10 mouse cellular contexts compared by ENCODE assay signal in genomic region chr16:33600216-33600615, GRCm38 (mm10).
DNase-seq lines count a peak whose midpoint lies in the region; ATAC-seq and TF ChIP-seq lines count a peak whose summit lies in the region.
"Had no signal": no experiment of that assay in that cellular context is flagged by ENCODE, and none has a peak within 500 bp of the region (broad histone marks: within the 10 kb centered on the region; RNA-seq: fewer than 3 reads in every experiment).

No protein-coding gene starts in this region.

- no peak for TF ChIP-seq POLR2A in ES-Bruce4 (IDR thresholded peaks at IDR 0.05; ENCODE audit: insufficient read depth, low read length)
- TF ChIP-seq POLR2A in bone marrow macrophage, adult 2 months (IDR thresholded peaks at IDR 0.05; ENCODE audit: borderline replicate concordance, low read depth, low read length), result no peak
- TF ChIP-seq POLR2A in olfactory bulb, adult 2 months (IDR thresholded peaks at IDR 0.05; ENCODE audit: insufficient read depth, low read depth, low read length), result no peak

- H3K4me2 ChIP-seq in limb, embryonic 11.5 days (ENCODE audit: low read depth, severe bottlenecking), result no peak overlapping the region
- H3K4me2 ChIP-seq: midbrain, embryonic 12.5 days had no signal

- peak; percentile 55 for TF ChIP-seq CTCF in ES-Bruce4 (IDR thresholded peaks at IDR 0.05; ENCODE audit: low read depth, low read length)
- peak; percentile 50 for TF ChIP-seq CTCF in bone marrow macrophage, adult 2 months (IDR thresholded peaks at IDR 0.05; ENCODE audit: low read depth, low read length)
- peak; percentile 33; the same call in 1 of the 2 replicates for TF ChIP-seq CTCF in olfactory bulb, adult 2 months (IDR thresholded peaks at IDR 0.05; ENCODE audit: insufficient read depth, low read depth, low read length)

- no peak for TF ChIP-seq EP300 in ES-Bruce4 (IDR thresholded peaks at IDR 0.05; ENCODE audit: insufficient read depth, low read depth, low read length)

- no peak for ATAC-seq in limb, embryonic 11.5 days (ENCODE audit: insufficient number of reproducible peaks, low FRiP score, low TSS enrichment, low read depth)

- H3K4me1 ChIP-seq in limb, embryonic 11.5 days (ENCODE audit: control insufficient read depth, insufficient read depth, low read length), result no peaks in the 10 kb centered on the region
- no peaks in the 10 kb centered on the region for H3K4me1 ChIP-seq in limb, embryonic 10.5 days
- no peaks in the 10 kb centered on the region for H3K4me1 ChIP-seq in ES-Bruce4 (ENCODE audit: control insufficient read depth, insufficient read depth, low read length)
- no peaks in the 10 kb centered on the region for H3K4me1 ChIP-seq in bone marrow macrophage, adult 2 months (ENCODE audit: control insufficient read depth, insufficient read depth, low read length)
- no peaks in the 10 kb centered on the region for H3K4me1 ChIP-seq in olfactory bulb, adult 2 months (ENCODE audit: control insufficient read depth, insufficient read depth, low read length)

- H3K27ac ChIP-seq in limb, embryonic 11.5 days (replicated peaks; ENCODE audit: low read depth, low read length), result no peak overlapping the region
- H3K27ac ChIP-seq in limb, embryonic 10.5 days, result no peak overlapping the region
- H3K27ac ChIP-seq in ES-Bruce4 (ENCODE audit: insufficient read depth, low read length), result no peak overlapping the region
- no peak overlapping the region for H3K27ac ChIP-seq in bone marrow macrophage, adult 2 months (ENCODE audit: insufficient read depth, low read depth, low read length)
- no peak overlapping the region for H3K27ac ChIP-seq in olfactory bulb, adult 2 months (ENCODE audit: insufficient read depth, low read depth, low read length)
- H3K27ac ChIP-seq: midbrain, embryonic 12.5 days had no signal

- H3K27me3 ChIP-seq in limb, embryonic 11.5 days (ENCODE audit: control insufficient read depth, insufficient read depth, low read length), result no peaks in the 10 kb centered on the region
- no peaks in the 10 kb centered on the region for H3K27me3 ChIP-seq in limb, embryonic 10.5 days (ENCODE audit: low read depth, poor library complexity, severe bottlenecking)
- H3K27me3 ChIP-seq in ES-Bruce4 (ENCODE audit: control insufficient read depth, insufficient read depth, low read length, poor library complexity, severe bottlenecking), result no peaks in the 10 kb centered on the region
- H3K27me3 ChIP-seq: midbrain, embryonic 12.5 days had no signal

- H3K4me3 ChIP-seq in limb, embryonic 11.5 days (ENCODE audit: low read depth, low read length), result no peak overlapping the region
- H3K4me3 ChIP-seq in limb, embryonic 10.5 days, result no peak overlapping the region
- no peak overlapping the region for H3K4me3 ChIP-seq in ES-Bruce4 (ENCODE audit: low read depth, low read length)
- no peak overlapping the region for H3K4me3 ChIP-seq in bone marrow macrophage, adult 2 months (ENCODE audit: insufficient read depth, low read length)
- no peak overlapping the region for H3K4me3 ChIP-seq in olfactory bulb, adult 2 months (ENCODE audit: insufficient read depth, low read depth, low read length)
- H3K4me3 ChIP-seq: midbrain, embryonic 12.5 days had no signal

- H3K9me3 ChIP-seq in limb, embryonic 11.5 days (ENCODE audit: control insufficient read depth, low read length), result no peaks in the 10 kb centered on the region; the same call in 1 of the 2 replicates
- no peaks in the 10 kb centered on the region for H3K9me3 ChIP-seq in limb, embryonic 10.5 days (replicated peaks)
- H3K9me3 ChIP-seq in ES-Bruce4 (replicated peaks; ENCODE audit: control insufficient read depth, insufficient read depth, low read length, poor library complexity, severe bottlenecking), result no peaks in the 10 kb centered on the region

- H3K36me3 ChIP-seq in limb, embryonic 11.5 days (ENCODE audit: control insufficient read depth, insufficient read depth, low read length), result no peaks in the 10 kb centered on the region
- H3K36me3 ChIP-seq in limb, embryonic 10.5 days, result no peaks in the 10 kb centered on the region
- H3K36me3 ChIP-seq in ES-Bruce4 (ENCODE audit: control insufficient read depth, insufficient read depth, low read length, poor library complexity, severe bottlenecking), result no peaks in the 10 kb centered on the region
- H3K36me3 ChIP-seq: midbrain, embryonic 12.5 days had no signal

- peak; percentile 60 for DNase-seq in limb, embryonic 11.5 days (ENCODE audit: low spot score)
- no peak for DNase-seq in limb, embryonic 10.5 days (ENCODE audit: low spot score)
- no peak for DNase-seq in adrenal gland, postnatal 25 days
- DNase-seq in ovary, postnatal 10 days (ENCODE audit: low spot score), result no peak
- DNase-seq in left cerebral cortex, postnatal 36 days (ENCODE audit: low spot score in 2 of 2), result no peak
- DNase-seq: gastrocnemius, postnatal 25 days had no signal

- 30% methylated on average over 5 of the region's 5 CpGs for WGBS in limb, embryonic 11.5 days
- WGBS in limb, embryonic 10.5 days, result 29% methylated on average over 5 of the region's 5 CpGs
- 52% methylated on average over 5 of the region's 5 CpGs for WGBS in olfactory bulb, adult 2 months

- intact Hi-C loops in left cerebral cortex, postnatal 36 days (cut with DNase I), result no loop called here

- no peak overlapping the region for H3K9ac ChIP-seq in limb, embryonic 11.5 days (ENCODE audit: low read length)
- no peak overlapping the region for H3K9ac ChIP-seq in ES-Bruce4 (ENCODE audit: low read depth, poor library complexity, severe bottlenecking)
- H3K9ac ChIP-seq: midbrain, embryonic 12.5 days had no signal
